ENCODE assay signal across 17 mouse cellular contexts in genomic region chr4:120372838-120373237, GRCm38 (mm10). TPM values are rescaled to one million over a fixed set of nuclear protein-coding genes. Genes with fewer than 3 reads are reported as not detected.
DNase-seq lines count a peak whose midpoint lies in the region; ATAC-seq lines count a peak whose summit lies in the region.
"Had no signal": no experiment of that assay in that cellular context is flagged by ENCODE, and none has a peak within 500 bp of the region (broad histone marks: within the 10 kb centered on the region; RNA-seq: fewer than 3 reads in every experiment).

No protein-coding gene starts in this region.

- no peak for DNase-seq in forebrain, embryonic 11.5 days (ENCODE audit: low spot score)
- DNase-seq in cerebellum, adult 11-12 months = no peak
- DNase-seq: adrenal gland, postnatal 14 days; cerebellum, adult 18-20 months; cerebellum, adult 9-11 months; cerebellum, postnatal 36 days; gastrocnemius, postnatal 36 days; heart, adult 11 months; heart, postnatal 10 days; heart, postnatal 4 days had no signal

- WGBS in forebrain, embryonic 13.5 days = 83% methylated on average over 3 of the region's 3 CpGs
- 80% methylated on average over 3 of the region's 3 CpGs for WGBS in forebrain, embryonic 11.5 days
- 24% methylated on average over 3 of the region's 3 CpGs for WGBS in kidney, embryonic 16.5 days
- WGBS in kidney, embryonic 14.5 days = 58% methylated on average over 3 of the region's 3 CpGs
- 67% methylated on average over 3 of the region's 3 CpGs for WGBS in neural tube, embryonic 13.5 days
- WGBS in neural tube, embryonic 15.5 days = 57% methylated on average over 3 of the region's 3 CpGs

- no peaks in the 10 kb centered on the region for H3K9me3 ChIP-seq in forebrain, embryonic 13.5 days (replicated peaks)
- no peaks in the 10 kb centered on the region for H3K9me3 ChIP-seq in forebrain, embryonic 11.5 days (ENCODE audit: control insufficient read depth, low read length)
- no peaks in the 10 kb centered on the region for H3K9me3 ChIP-seq in kidney, embryonic 16.5 days (ENCODE audit: low read length)
- no peaks in the 10 kb centered on the region for H3K9me3 ChIP-seq in kidney, embryonic 14.5 days (ENCODE audit: control insufficient read depth, low read length)
- H3K9me3 ChIP-seq in neural tube, embryonic 13.5 days = no peaks in the 10 kb centered on the region
- no peaks in the 10 kb centered on the region for H3K9me3 ChIP-seq in neural tube, embryonic 15.5 days (replicated peaks)
- H3K9me3 ChIP-seq: hindbrain, embryonic 12.5 days had no signal

- H3K36me3 ChIP-seq in forebrain, embryonic 13.5 days (ENCODE audit: poor library complexity, severe bottlenecking) = no peaks in the 10 kb centered on the region
- no peaks in the 10 kb centered on the region for H3K36me3 ChIP-seq in forebrain, embryonic 11.5 days (ENCODE audit: control insufficient read depth, insufficient read depth, low read length)
- H3K36me3 ChIP-seq in kidney, embryonic 16.5 days (ENCODE audit: insufficient read depth, low read length) = no peaks in the 10 kb centered on the region
- no peaks in the 10 kb centered on the region for H3K36me3 ChIP-seq in kidney, embryonic 14.5 days (ENCODE audit: control insufficient read depth, insufficient read depth, low read length)
- H3K36me3 ChIP-seq in neural tube, embryonic 13.5 days = no peaks in the 10 kb centered on the region
- no peaks in the 10 kb centered on the region for H3K36me3 ChIP-seq in neural tube, embryonic 15.5 days
- H3K36me3 ChIP-seq: hindbrain, embryonic 12.5 days had no signal

- peak overlapping the region; percentile 31; the same call in 1 of the 2 replicates for H3K27ac ChIP-seq in forebrain, embryonic 13.5 days
- H3K27ac ChIP-seq in forebrain, embryonic 11.5 days (ENCODE audit: low read depth, low read length) = no peak overlapping the region
- H3K27ac ChIP-seq in kidney, embryonic 16.5 days (ENCODE audit: low read length) = no peak overlapping the region
- no peak overlapping the region for H3K27ac ChIP-seq in kidney, embryonic 14.5 days (ENCODE audit: low read depth, low read length)
- 0 out of 2 replicates have a peak overlapping the region, but pooled peaks have one; percentile 13 for H3K27ac ChIP-seq in neural tube, embryonic 13.5 days (replicated peaks)
- no peak overlapping the region for H3K27ac ChIP-seq in neural tube, embryonic 15.5 days (replicated peaks)

- H3K9ac ChIP-seq in forebrain, embryonic 13.5 days = peak overlapping the region; percentile 37
- H3K9ac ChIP-seq in forebrain, embryonic 11.5 days (ENCODE audit: low read length) = no peak overlapping the region
- H3K9ac ChIP-seq in kidney, embryonic 16.5 days (replicated peaks; ENCODE audit: low read length) = no peak overlapping the region
- H3K9ac ChIP-seq in kidney, embryonic 14.5 days (ENCODE audit: low read depth, low read length) = no peak overlapping the region
- 0 out of 2 replicates have a peak overlapping the region, but pooled peaks have one; percentile 17 for H3K9ac ChIP-seq in neural tube, embryonic 13.5 days
- no peak overlapping the region for H3K9ac ChIP-seq in neural tube, embryonic 15.5 days (replicated peaks)
- H3K9ac ChIP-seq: hindbrain, embryonic 12.5 days had no signal

- peaks cover 47% of the 10 kb centered on the region for H3K4me1 ChIP-seq in forebrain, embryonic 13.5 days
- peaks cover 16% of the 10 kb centered on the region for H3K4me1 ChIP-seq in forebrain, embryonic 11.5 days (replicated peaks; ENCODE audit: control insufficient read depth, insufficient read depth, low read length)
- peaks cover 15% of the 10 kb centered on the region for H3K4me1 ChIP-seq in kidney, embryonic 16.5 days (ENCODE audit: insufficient read depth, low read length)
- peaks cover 5% of the 10 kb centered on the region for H3K4me1 ChIP-seq in kidney, embryonic 14.5 days (ENCODE audit: control insufficient read depth, insufficient read depth, low read length)
- H3K4me1 ChIP-seq in neural tube, embryonic 13.5 days (replicated peaks) = peaks cover 50% of the 10 kb centered on the region
- H3K4me1 ChIP-seq in neural tube, embryonic 15.5 days = peaks cover 32% of the 10 kb centered on the region

- H3K4me2 ChIP-seq in forebrain, embryonic 13.5 days = no peak overlapping the region
- no peak overlapping the region for H3K4me2 ChIP-seq in forebrain, embryonic 11.5 days (ENCODE audit: low read depth, low read length, severe bottlenecking)
- H3K4me2 ChIP-seq in kidney, embryonic 16.5 days (replicated peaks; ENCODE audit: low read depth, low read length) = no peak overlapping the region
- H3K4me2 ChIP-seq in kidney, embryonic 14.5 days (replicated peaks; ENCODE audit: low read depth, low read length) = no peak overlapping the region
- no peak overlapping the region for H3K4me2 ChIP-seq in neural tube, embryonic 13.5 days
- H3K4me2 ChIP-seq in neural tube, embryonic 15.5 days = no peak overlapping the region
- H3K4me2 ChIP-seq: hindbrain, embryonic 12.5 days had no signal

- ATAC-seq in forebrain, embryonic 13.5 days = no peak
- no peak for ATAC-seq in forebrain, embryonic 11.5 days (replicated peaks; ENCODE audit: low FRiP score)
- 0 out of 2 replicates have a peak, but pooled peaks have one; percentile 40 for ATAC-seq in kidney, embryonic 16.5 days (ENCODE audit: low FRiP score, low TSS enrichment)
- no peak for ATAC-seq in kidney, embryonic 14.5 days (ENCODE audit: low FRiP score, low TSS enrichment)
- no peak for ATAC-seq in neural tube, embryonic 13.5 days (ENCODE audit: low read depth)
- no peak for ATAC-seq in neural tube, embryonic 15.5 days (ENCODE audit: low FRiP score)
- ATAC-seq: activated CD4-positive, CD25-positive, alpha-beta regulatory T cell, adult 4 months had no signal

- peaks cover 11% of the 10 kb centered on the region; the same call in 1 of the 2 replicates for H3K27me3 ChIP-seq in forebrain, embryonic 13.5 days
- no peaks in the 10 kb centered on the region for H3K27me3 ChIP-seq in forebrain, embryonic 11.5 days (ENCODE audit: control insufficient read depth, insufficient read depth, low read length)
- no peaks in the 10 kb centered on the region for H3K27me3 ChIP-seq in kidney, embryonic 16.5 days (ENCODE audit: insufficient read depth, low read length)
- H3K27me3 ChIP-seq in kidney, embryonic 14.5 days (ENCODE audit: control insufficient read depth, insufficient read depth, low read length) = no peaks in the 10 kb centered on the region
- H3K27me3 ChIP-seq in neural tube, embryonic 13.5 days = no peaks in the 10 kb centered on the region
- H3K27me3 ChIP-seq in neural tube, embryonic 15.5 days (replicated peaks) = no peaks in the 10 kb centered on the region

- no peak overlapping the region for H3K4me3 ChIP-seq in forebrain, embryonic 13.5 days
- H3K4me3 ChIP-seq in forebrain, embryonic 11.5 days (ENCODE audit: low read depth, low read length) = no peak overlapping the region
- no peak overlapping the region for H3K4me3 ChIP-seq in kidney, embryonic 16.5 days (ENCODE audit: low read length)
- no peak overlapping the region for H3K4me3 ChIP-seq in kidney, embryonic 14.5 days (ENCODE audit: low read length)
- no peak overlapping the region for H3K4me3 ChIP-seq in neural tube, embryonic 13.5 days
- no peak overlapping the region for H3K4me3 ChIP-seq in neural tube, embryonic 15.5 days (replicated peaks)
- H3K4me3 ChIP-seq: hindbrain, embryonic 12.5 days had no signal

RNA-seq across cellular contexts. Expression of gene Scmh1, which starts 32.2 kb away (rescaled TPM):
- polyA plus RNA-seq in forebrain, embryonic 13.5 days (2015; fragmentation: Nextera tagmentation; extraction: Ambion mirVana) = 48.9 and 49.7 TPM in 2 replicates
- 46.1 and 46.4 TPM in 2 replicates for polyA plus RNA-seq in forebrain, embryonic 11.5 days (2014; fragmentation: Nextera tagmentation; extraction: Ambion mirVana)
- polyA plus RNA-seq in kidney, embryonic 16.5 days (2015; fragmentation: Nextera tagmentation; extraction: Ambion mirVana) = 38.0 and 46.7 TPM in 2 replicates
- 32.8 and 50.0 TPM in 2 replicates for polyA plus RNA-seq in kidney, embryonic 14.5 days (2014; fragmentation: Nextera tagmentation; extraction: Ambion mirVana)
- polyA plus RNA-seq in neural tube, embryonic 13.5 days (2015; fragmentation: Nextera tagmentation; extraction: Ambion mirVana) = 82.6 and 93.1 TPM in 2 replicates
- 77.5 and 80.4 TPM in 2 replicates for polyA plus RNA-seq in neural tube, embryonic 15.5 days (2015; fragmentation: Nextera tagmentation; extraction: Ambion mirVana)

Comparison
In these comparisons a context has a peak if more than half of its experiments do, and no peak if none do; other contexts are left out.
1. H3K27ac ChIP-seq: peak in forebrain, embryonic 13.5 days (single experiment) and neural tube, embryonic 13.5 days (single experiment); none in forebrain, embryonic 11.5 days (single experiment), kidney, embryonic 16.5 days (single experiment), kidney, embryonic 14.5 days (single experiment) and neural tube, embryonic 15.5 days (single experiment).
2. H3K9ac ChIP-seq: peak in forebrain, embryonic 13.5 days (single experiment) and neural tube, embryonic 13.5 days (single experiment); none in forebrain, embryonic 11.5 days (single experiment), kidney, embryonic 16.5 days (single experiment), kidney, embryonic 14.5 days (single experiment) and neural tube, embryonic 15.5 days (single experiment).